Mouse (Mus musculus) left cerebral cortex, adult 18-20 months (tissue): ENCODE data around the gene Slc32a1. TPM values are rescaled to one million over a fixed set of nuclear protein-coding genes. Genes with fewer than 3 reads are reported as not detected.

Source experiments
- DNase-seq, 2 experiments: peaks; one replicate each; pipeline ENCODE4 v3.0.0; 2021 to 2022; ENCODE audit warnings: low spot score in 2 of 2, mixed read lengths in 1 of 2
- long read RNA-seq, 2 experiments: library from polyadenylated mRNA; stranded (forward); transcript quantifications; one replicate each; pipeline ENCODE4 v2.0.0; 2021
- total RNA-seq, 2 experiments: library from RNA; stranded (reverse); gene quantifications; 2 replicates each; pipeline ENCODE4 v1.2.3; 2021

The Slc32a1 gene
- 100 to 1,000 TPM in 1 of 2 experiments, 10 to 100 TPM in 1; 99.3 to 102 TPM for total RNA-seq
- long read RNA-seq, experiment 1, partial matches to known transcripts = 0 of 2 reads
- long read RNA-seq, experiment 1, other reads (novel, unspliced or antisense) = 1 of 2 reads
- long read RNA-seq, experiment 2, partial matches to known transcripts = 0 of 5 reads
- long read RNA-seq, experiment 2, other reads (novel, unspliced or antisense) = 2 of 5 reads

DNA sequence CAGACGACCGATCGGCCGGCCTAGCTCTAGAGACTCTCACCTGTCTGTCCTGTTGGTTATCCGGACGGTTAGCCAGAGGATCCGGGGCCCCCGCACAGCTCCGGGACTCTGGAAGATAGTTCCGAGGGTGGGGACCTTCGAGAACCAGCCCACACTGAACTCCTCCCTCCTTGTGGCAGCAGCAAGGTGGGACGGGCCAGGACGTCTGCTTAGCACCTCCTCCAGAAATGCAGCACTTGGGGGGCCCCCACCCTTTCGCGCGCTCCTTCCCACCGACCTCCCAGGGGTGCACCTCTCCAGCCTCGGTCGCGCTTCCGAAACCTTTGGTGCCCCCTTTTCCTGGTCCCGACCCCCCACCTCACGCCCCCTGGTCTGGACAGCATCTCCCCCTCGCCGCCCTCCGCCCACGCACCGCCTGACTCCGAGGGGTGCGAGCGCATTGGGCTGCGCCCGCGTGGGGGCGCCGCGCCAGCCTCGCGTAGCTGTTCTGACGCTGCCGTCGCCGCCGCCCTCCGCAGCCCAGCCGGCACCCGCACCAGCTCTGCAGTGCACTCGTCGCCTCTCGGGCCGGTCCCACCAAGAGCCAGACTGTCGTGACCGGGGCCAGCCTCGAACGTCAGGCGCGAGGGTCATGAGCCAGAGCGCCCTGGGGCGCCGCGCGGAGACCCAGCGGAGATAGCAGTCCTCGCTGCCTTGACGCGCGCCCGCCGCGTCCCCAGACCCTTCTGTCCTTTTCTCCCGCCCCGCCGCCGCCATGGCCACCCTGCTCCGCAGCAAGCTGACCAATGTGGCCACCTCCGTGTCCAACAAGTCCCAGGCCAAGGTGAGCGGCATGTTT, at the start of gene Slc32a1:
Gene Slc32a1 (plus strand): TSS at position 280 of the 838 bp plus-strand sequence.
- peak in 1 of 2 experiments; percentile 44 for DNase-seq

DNA sequence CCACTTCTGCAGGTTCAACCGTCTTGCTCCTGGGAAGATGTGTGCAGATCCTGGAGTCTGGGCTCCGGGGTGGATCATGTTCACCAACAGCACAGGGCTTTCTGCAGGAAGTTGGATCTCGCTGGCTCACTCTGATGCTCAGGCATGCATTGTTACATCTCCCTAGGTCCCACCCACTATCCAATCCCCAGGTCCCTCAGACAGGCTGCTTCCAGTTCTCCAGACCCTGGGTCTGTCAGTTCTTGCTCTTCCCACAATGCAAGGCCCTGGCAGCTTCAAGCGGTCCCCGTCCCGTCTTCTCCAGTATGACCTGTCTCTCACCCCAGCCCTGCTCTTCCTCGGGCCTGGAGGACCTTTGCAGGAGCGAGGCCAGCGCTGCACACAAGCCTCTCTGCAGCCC, 49.8 kb upstream of the Slc32a1 start:
- DNase-seq = no peak

DNA sequence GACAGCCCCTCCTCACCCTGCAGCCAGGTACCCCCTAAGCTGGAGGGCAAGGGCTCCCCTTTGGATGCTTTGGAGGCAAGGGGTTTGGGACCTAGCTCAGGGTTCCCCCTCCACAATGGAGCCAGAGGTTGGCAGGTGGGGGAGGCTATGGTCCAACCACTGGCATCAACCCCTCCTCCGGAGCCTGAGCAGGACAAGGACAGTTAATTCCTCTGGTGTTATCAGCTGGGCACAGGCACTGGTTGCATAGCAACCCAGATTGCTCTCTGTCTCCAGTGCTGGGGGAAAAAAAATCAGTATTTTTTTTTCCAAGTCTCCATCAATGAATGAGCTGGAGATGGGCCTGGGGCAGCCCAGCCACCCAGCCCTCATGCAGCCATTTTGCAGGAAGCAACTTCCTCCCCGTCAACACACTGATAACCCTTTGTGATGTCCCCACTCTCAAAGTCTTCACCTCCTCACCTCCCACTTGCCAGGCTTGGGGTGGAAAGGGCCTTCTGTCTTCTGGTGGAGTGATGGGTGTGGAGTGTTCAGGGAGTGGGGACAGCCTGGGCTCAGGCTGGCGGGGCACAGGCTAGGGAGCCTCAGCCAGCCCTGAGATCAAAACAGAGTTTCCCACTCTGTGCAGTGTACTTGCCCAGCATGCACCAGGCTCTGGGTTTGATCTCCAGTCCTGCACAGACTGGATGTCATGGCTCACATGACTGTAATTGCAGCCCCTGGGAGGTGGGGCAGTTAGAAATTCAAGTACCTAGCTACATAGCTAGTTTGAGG, 49.0 kb upstream of the Slc32a1 start:
- no peak for DNase-seq

- no peak for DNase-seq
Observed at GRCm38 (mm10) chr2:158570421-158571081, 40.0 kb upstream of the Slc32a1 start.

DNA sequence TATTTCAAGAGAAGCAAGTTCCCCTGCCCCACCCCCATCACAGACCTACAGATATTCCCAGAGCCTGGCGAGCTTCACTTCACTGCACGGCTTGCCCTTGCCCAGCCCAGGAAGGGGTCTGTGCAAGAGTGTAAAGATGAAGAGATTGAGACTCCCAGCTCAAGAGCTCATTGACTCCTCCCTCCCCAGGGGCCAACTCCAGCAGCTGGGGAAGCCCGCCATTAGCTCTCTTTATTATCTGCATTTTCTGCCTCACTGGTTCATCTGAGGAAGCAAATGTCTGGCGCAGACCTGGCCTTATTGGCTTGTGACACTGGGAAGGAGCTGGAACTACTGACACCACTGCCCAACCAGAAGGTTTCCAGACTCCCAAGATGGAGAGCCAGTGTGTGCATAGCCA, 30.6 kb upstream of the Slc32a1 start:
- no peak for DNase-seq

DNA sequence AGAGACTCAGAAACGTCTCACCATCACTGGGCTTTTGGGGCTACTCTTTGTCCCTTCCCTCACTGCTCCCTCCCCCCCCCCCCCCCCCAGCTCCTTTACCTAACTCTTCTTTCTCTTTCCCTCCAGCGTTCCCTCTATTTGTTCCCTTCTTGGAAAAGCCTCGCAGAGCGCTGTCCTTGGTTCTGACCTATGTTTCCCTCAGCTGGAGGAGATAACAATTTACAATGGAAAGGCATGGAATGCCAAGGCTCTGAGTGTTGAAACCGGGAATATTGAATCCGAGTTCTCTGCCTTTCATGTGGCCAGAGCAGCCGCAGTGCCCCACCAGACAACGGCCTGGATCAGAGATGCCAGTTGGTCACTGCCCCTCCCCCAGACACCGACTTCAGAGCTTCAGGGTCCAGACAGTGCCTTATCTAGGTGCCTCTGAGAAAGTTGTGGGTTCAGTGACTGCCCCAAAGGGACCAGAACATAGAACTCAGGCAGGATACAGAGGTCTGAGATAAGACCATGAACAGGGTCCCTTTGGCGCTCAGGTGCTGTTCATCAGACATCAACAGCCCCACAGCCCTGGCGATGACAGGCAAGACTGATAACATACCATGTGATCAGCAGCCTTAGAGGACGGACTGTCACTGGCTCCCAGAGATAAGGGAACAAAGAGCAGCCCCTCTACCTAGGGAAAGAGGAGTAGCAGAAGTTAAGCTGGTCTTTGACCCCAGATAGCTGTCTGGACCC, 25.8 kb upstream of the Slc32a1 start:
- no peak for DNase-seq

- DNase-seq = no peak
Observed at GRCm38 (mm10) chr2:158588524-158589271, 21.9 kb upstream of the Slc32a1 start.

GRCm38 (mm10) chr2:158590495-158590894, 20.1 kb upstream of the Slc32a1 start:
- no peak for DNase-seq

- DNase-seq = no peak
Observed at GRCm38 (mm10) chr2:158591286-158591685, 19.3 kb upstream of the Slc32a1 start.

DNA sequence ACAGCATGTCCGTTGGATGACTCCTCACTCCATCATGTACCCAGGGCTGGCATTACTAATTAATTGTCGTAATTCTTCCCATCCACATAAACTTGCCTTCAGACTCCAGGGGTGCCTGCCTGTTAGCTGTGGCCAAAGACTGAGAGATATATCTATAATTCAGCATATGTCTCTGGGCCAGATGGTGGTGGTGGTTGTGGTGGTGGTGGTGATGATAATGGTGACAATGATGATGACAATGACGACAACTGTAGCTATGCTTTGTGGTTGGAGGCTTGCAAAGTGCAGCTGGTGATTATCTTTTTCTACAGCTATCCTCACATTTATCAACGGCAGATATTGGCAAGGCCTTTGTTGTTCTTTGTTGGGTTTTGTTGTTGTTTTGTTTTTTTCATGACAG, 17.2 kb upstream of the Slc32a1 start:
- no peak for DNase-seq

- DNase-seq = no peak
Observed at GRCm38 (mm10) chr2:158595103-158595502, 15.5 kb upstream of the Slc32a1 start.

DNA sequence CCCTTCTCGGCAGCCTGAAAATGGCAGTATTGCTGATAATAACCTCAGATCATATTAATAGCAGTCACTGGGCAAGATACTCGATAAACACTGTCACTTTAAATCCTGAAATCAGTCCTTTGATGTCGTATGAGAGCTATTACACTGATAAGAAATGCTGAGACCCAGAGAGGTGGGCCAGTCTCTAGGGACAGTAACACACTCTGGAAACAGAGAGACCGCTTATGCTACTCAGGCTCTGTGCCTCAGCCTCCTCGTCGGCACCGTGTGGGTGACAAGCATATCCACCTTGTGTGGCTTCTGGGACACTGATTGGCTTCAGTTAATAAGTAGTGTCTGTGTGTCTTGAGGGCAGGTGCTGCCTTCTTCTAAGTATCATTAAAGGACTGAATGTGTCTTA, 15.0 kb upstream of the Slc32a1 start:
- no peak for DNase-seq

GRCm38 (mm10) chr2:158596803-158597202, 13.8 kb upstream of the Slc32a1 start:
- no peak for DNase-seq

DNA sequence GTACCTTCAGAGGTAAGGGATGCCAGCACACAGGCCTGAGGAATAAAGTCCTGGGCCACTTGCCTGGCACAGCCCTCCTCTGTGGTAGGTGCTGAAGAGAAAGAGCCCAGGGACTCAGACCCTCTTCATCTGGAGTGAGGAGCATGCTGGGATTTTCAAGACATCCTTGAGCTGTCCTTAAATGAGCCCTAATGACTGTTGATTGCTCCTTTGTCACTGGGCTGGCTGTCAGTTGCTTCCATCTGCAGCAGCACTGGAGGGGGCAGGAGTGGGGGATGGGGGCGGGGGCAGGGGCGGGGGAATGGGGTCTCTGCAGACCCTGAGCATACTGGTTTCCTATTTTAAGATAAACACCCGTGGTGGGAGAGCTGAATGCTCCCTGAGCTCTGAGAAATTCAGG, 10.1 kb upstream of the Slc32a1 start:
- no peak for DNase-seq

DNA sequence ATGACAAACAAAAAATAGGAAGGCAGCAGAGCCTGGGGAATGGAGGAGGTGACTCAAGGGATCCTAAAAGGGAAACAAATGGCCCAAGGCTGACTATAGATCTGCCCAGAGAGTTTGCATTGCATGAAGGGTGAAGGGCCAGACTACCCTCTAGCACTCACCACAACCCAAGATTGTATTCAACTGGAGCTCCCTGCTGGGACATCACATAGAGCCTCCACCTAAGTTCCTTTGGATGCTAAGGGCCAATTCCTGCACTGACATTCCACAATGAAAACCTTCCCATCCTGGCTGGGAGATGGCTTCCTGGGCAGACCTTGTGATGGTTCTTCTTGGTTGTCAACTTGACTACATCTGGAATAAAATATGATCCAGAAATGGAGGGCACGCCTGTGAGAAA, 9.2 kb upstream of the Slc32a1 start:
- no peak for DNase-seq

DNA sequence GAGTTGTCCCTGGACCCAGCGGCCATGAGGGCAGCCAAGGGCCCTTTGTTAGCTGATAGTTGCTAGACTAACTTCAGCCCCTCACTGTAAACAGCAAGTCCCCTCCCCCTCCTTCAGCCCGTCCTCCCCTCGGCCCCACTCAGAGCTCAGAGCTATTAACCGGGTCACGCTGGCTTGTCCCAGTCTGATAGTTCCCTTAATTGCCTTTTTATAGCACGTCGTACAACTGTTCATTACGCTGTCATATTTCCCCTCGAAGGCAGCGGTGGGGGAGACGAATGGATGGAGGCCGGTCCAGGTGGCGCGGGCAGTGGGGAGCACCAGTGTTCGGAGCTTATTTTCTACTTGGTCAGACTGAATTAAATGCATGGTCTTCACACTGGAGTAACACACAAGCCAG, 7.9 kb upstream of the Slc32a1 start:
- DNase-seq = no peak

DNA sequence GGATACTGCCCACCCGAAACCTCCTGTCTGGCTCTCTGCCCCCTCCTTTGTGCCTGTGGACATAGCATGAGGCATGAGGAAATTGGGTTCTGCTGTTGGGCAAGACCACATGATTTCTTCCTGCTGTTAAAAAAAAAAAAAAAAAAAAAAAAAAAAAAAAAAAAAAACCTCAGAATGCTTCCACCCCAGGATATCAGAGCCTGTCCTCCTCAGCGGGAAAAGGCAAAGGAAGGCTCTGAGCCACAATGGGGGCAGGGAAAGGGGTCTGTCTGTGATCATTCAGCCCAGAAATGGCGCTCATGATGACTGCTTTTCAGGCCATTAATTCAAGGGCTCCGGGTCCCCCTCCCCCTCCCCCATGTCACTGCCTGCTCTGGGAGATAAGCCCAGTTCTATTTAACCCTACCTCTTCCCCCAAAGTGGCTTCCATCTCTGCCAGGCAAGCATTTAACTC, 4.0 kb upstream of the Slc32a1 start:
- DNase-seq = no peak

GRCm38 (mm10) chr2:158609681-158610080, 886 bp upstream of the Slc32a1 start:
- no peak for DNase-seq

DNA sequence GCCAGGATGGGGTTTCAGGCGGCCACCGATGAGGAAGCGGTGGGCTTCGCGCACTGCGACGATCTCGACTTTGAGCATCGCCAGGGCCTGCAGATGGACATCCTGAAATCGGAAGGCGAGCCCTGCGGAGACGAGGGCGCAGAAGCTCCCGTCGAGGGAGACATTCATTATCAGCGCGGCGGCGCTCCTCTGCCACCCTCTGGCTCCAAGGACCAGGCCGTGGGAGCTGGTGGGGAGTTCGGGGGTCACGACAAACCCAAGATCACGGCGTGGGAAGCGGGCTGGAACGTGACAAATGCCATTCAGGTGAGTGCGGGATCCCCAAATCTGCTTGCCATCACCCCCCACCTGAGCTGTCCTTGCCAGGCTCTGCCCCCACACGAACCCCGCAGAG, 756 bp downstream of the Slc32a1 start:
- no peak for DNase-seq
